Comparison of ENCODE assay signal across 8 mouse cellular contexts in the genomic region with DNA sequence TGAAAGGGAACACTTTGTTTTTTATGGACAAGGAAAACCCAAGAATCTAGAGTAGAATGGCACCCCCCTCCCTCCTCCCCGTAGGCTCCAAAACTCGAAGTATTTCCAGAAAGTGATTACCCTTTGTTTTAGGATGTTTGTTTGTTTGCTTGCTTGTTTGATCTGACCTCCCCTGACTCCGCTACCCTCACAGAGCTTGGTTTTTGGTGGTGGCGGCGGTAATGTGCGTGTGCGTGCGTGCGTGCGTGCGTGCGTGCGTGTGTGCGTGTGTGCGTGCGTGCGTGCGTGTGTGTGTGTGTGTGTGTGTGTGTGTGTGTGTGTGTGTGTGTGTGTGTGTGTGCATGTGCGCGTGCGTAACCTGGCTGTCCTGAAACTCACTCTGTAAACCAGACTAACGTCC.
DNase-seq lines count a peak whose midpoint lies in the region; ATAC-seq and TF ChIP-seq lines count a peak whose summit lies in the region.
"Not testable (repeated sequence)": the region's sequence is repeated elsewhere in the genome, so short reads cannot be mapped to it uniquely, and the experiment has no call there.

No protein-coding gene starts in this region.

- H3K4me3 ChIP-seq in ES-E14 (ENCODE audit: insufficient read depth in 1 of 2, low read depth in 1 of 2, low read length in 2 of 2, poor library complexity in 1 of 2, severe bottlenecking in 1 of 2) = peak overlapping the region; percentile 38 to 62; a peak in 3 of 4 replicates
- peak overlapping the region; percentile 34; the same call in 1 of the 2 replicates for H3K4me3 ChIP-seq in forebrain, embryonic 12.5 days (replicated peaks)
- not testable (repeated sequence) for H3K4me3 ChIP-seq in heart, embryonic 14.5 days (ENCODE audit: control insufficient read depth in 1 of 2, insufficient read depth in 1 of 2, low read depth in 1 of 2, low read length in 2 of 2); hindbrain, postnatal 0 days (ENCODE audit: low read length); limb, embryonic 10.5 days; midbrain, postnatal 0 days (ENCODE audit: low read depth, low read length)
- H3K4me3 ChIP-seq in lung, embryonic 15.5 days = peak overlapping the region; percentile 36

- H3K36me3 ChIP-seq in ES-E14 (ENCODE audit: control insufficient read depth, insufficient read depth, low read length, poor library complexity, severe bottlenecking); forebrain, embryonic 12.5 days (replicated peaks); heart, embryonic 14.5 days (ENCODE audit: control insufficient read depth, insufficient read depth, low read length); hindbrain, postnatal 0 days (ENCODE audit: insufficient read depth, low read length); limb, embryonic 10.5 days; lung, embryonic 15.5 days; midbrain, postnatal 0 days (ENCODE audit: insufficient read depth, low read length): not testable (repeated sequence)

- not testable (repeated sequence) for H3K27ac ChIP-seq in ES-E14 (ENCODE audit: insufficient read depth, low read depth, low read length, poor library complexity, severe bottlenecking); heart, embryonic 14.5 days (replicated peaks in 1 of 2; ENCODE audit: control insufficient read depth in 1 of 2, insufficient read depth in 1 of 2, low read depth in 2 of 2, low read length in 2 of 2); lung, embryonic 15.5 days
- H3K27ac ChIP-seq in forebrain, embryonic 12.5 days = peak overlapping the region; percentile 90; the same call in 1 of the 2 replicates
- H3K27ac ChIP-seq in hindbrain, postnatal 0 days = peak overlapping the region; percentile 91
- peak overlapping the region; percentile 86; the same call in 1 of the 2 replicates for H3K27ac ChIP-seq in limb, embryonic 10.5 days
- peak overlapping the region; percentile 91; the same call in 1 of the 2 replicates for H3K27ac ChIP-seq in midbrain, postnatal 0 days (ENCODE audit: low read depth, low read length)

- not testable (repeated sequence) for ATAC-seq in forebrain, embryonic 12.5 days (ENCODE audit: low FRiP score); heart, embryonic 14.5 days (ENCODE audit: insufficient number of reproducible peaks, insufficient read depth, low FRiP score, low read depth); hindbrain, postnatal 0 days; lung, embryonic 15.5 days (ENCODE audit: borderline replicate concordance, extremely low read depth, low FRiP score, low TSS enrichment); midbrain, postnatal 0 days (ENCODE audit: low FRiP score)

- not testable (repeated sequence) for TF ChIP-seq CTCF in hindbrain, postnatal 0 days (IDR thresholded peaks at IDR 0.05; ENCODE audit: low read depth); midbrain, postnatal 0 days (IDR thresholded peaks at IDR 0.05)

- H3K4me2 ChIP-seq in forebrain, embryonic 12.5 days = peak overlapping the region; percentile 54; the same call in 1 of the 2 replicates
- H3K4me2 ChIP-seq in heart, embryonic 14.5 days (ENCODE audit: low read length) = peak overlapping the region; percentile 61
- H3K4me2 ChIP-seq in hindbrain, postnatal 0 days (ENCODE audit: low read depth, low read length) = peak overlapping the region; percentile 59
- peak overlapping the region; percentile 76 for H3K4me2 ChIP-seq in lung, embryonic 15.5 days
- H3K4me2 ChIP-seq in midbrain, postnatal 0 days (ENCODE audit: low read depth, low read length, poor library complexity, severe bottlenecking) = peak overlapping the region; percentile 57

- WGBS in forebrain, embryonic 12.5 days = 88% methylated on average over 22 of the region's 22 CpGs
- WGBS in heart, embryonic 14.5 days = 87% methylated on average over 22 of the region's 22 CpGs
- WGBS in hindbrain, postnatal 0 days = 90% methylated on average over 22 of the region's 22 CpGs
- 92% methylated on average over 22 of the region's 22 CpGs for WGBS in limb, embryonic 10.5 days
- 81% methylated on average over 19 of the region's 22 CpGs for WGBS in lung, embryonic 15.5 days
- 81% methylated on average over 19 of the region's 22 CpGs for WGBS in midbrain, postnatal 0 days

- H3K9me3 ChIP-seq in ES-E14 (ENCODE audit: control insufficient read depth, insufficient read depth, low read depth, low read length); forebrain, embryonic 12.5 days; heart, embryonic 14.5 days (ENCODE audit: control insufficient read depth, low read length); hindbrain, postnatal 0 days (ENCODE audit: low read length); limb, embryonic 10.5 days (replicated peaks); lung, embryonic 15.5 days; midbrain, postnatal 0 days (ENCODE audit: low read length): not testable (repeated sequence)

- not testable (repeated sequence) for H3K27me3 ChIP-seq in forebrain, embryonic 12.5 days; heart, embryonic 14.5 days (ENCODE audit: control insufficient read depth, insufficient read depth, low read length); hindbrain, postnatal 0 days (ENCODE audit: insufficient read depth, low read length); limb, embryonic 10.5 days (ENCODE audit: low read depth, poor library complexity, severe bottlenecking); lung, embryonic 15.5 days; midbrain, postnatal 0 days (ENCODE audit: insufficient read depth, low read length)

- peak overlapping the region; percentile 21; the same call in 1 of the 2 replicates for H3K9ac ChIP-seq in ES-E14 (ENCODE audit: insufficient read depth, low read depth, low read length, poor library complexity, severe bottlenecking)
- not testable (repeated sequence) for H3K9ac ChIP-seq in forebrain, embryonic 12.5 days; heart, embryonic 14.5 days (ENCODE audit: low read length); lung, embryonic 15.5 days; midbrain, postnatal 0 days (replicated peaks; ENCODE audit: low read length, poor library complexity, severe bottlenecking)
- peak overlapping the region; percentile 46; the same call in 1 of the 2 replicates for H3K9ac ChIP-seq in hindbrain, postnatal 0 days (replicated peaks; ENCODE audit: low read length)

- peaks cover 2 to 10% of the 10 kb centered on the region in 2 experiments; a peak in 1 of 4 replicates for H3K4me1 ChIP-seq in ES-E14 (ENCODE audit: control insufficient read depth in 2 of 2, insufficient read depth in 2 of 2, low read length in 2 of 2, poor library complexity in 1 of 2)
- not testable (repeated sequence) for H3K4me1 ChIP-seq in forebrain, embryonic 12.5 days; heart, embryonic 14.5 days (ENCODE audit: control insufficient read depth in 2 of 2, insufficient read depth in 2 of 2, low read length in 2 of 2); hindbrain, postnatal 0 days (ENCODE audit: insufficient read depth, low read length); lung, embryonic 15.5 days; midbrain, postnatal 0 days (ENCODE audit: insufficient read depth, low read length)
- H3K4me1 ChIP-seq in limb, embryonic 10.5 days = peaks cover 13% of the 10 kb centered on the region

- DNase-seq in ES-E14 (ENCODE audit: low read depth, low spot score); hindbrain, postnatal 0 days (ENCODE audit: low spot score); limb, embryonic 10.5 days (ENCODE audit: low spot score); midbrain, postnatal 0 days (ENCODE audit: low spot score): not testable (repeated sequence)
- DNase-seq in testis, postnatal 14 days (ENCODE audit: low spot score) = peak; percentile 22

- in situ Hi-C loops in ES-E14 (cut with MboI; ENCODE audit: low sequenced_read_pairs in 2 of 2, unreplicated experiment in 2 of 2) = loop anchor here in 1 of 2 experiments (5.0 to 10.0 kb wide), 2 partner anchors 73 to 891 kb away; no protein-coding TSS in a partner anchor
